Mouse (Mus musculus) lung, postnatal 4 days (tissue): Measurements from ENCODE around the gene Gm10382.
A peak's percentile ranks its signal among the peaks of the same experiment; 100 is the strongest.
"Not testable (repeated sequence)": the region's sequence is repeated elsewhere in the genome, so short reads cannot be mapped to it uniquely, and the experiment has no call there.

Source experiments
- DNase-seq, 2 experiments: peaks; one replicate each; pipeline ENCODE4 v3.0.0; 2021

Gene Gm10382

GRCm38 (mm10) chr5:125370950-125371693 lies 18.0 kb upstream of the Gm10382 start:
- DNase-seq: no peak

DNA sequence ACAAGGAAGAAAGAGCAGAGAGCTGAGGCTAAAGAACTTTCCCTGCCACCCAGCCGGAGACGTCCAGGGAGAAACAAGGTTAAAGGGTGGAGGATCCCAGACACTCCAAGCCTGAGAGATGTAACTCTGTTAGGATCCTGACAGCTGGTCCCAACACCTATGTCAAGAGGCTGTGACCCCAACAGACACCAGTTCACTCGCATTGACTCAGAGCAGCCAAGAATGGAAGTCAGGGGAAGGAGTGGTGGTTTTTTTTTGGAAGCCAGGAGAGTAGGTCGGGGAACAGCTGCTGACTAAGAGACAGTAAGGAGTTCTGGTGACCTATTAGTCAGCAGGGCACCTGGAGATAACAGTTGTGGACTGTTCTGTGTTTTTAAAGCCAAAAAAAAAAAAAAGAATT lies 17.1 kb upstream of the Gm10382 start:
- DNase-seq: no peak

GRCm38 (mm10) chr5:125375871-125376270 lies 13.3 kb upstream of the Gm10382 start:
- DNase-seq: no peak

- DNase-seq: no peak
These were observed 11.9 kb upstream of the Gm10382 start for GRCm38 (mm10) chr5:125377214-125377613.

- no peak for DNase-seq
These were observed 10.2 kb upstream of the Gm10382 start for GRCm38 (mm10) chr5:125378919-125379318.

DNA sequence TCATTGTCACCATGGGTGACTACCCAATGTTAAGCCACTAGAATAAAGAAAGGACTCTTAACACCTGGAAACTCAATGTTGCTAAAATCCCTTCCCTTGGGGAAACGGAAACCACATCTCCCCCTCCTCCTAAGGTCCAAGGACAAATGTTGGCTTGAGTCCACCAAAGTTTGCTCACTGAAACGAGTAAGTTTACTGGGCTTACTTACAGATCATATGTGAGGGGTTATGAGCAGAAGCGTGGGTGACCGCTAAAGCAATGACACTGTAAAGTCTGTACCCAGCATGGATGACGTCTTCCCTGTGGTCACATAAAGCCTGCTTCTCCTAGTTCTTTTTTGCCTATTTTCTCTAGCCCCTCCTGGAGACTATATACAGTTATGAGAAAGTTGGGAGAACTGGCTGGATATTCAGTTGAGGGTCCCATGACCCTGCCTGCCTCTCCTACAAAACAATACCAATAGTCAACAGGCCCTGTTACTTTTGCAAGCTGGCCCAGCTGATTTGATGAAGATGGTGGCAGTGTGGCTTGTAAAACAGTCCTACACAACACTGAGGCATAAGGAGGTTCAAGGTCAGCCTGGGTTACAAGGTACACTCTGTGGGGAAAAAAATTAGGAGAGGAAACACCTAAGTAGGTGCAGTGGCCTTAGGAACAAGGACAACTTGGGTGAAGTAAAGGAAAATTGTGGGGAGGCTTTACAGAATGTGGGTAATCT lies 7.0 kb upstream of the Gm10382 start:
- no peak for DNase-seq

- DNase-seq: peak; percentile 59 to 75
These were observed 6.2 kb upstream of the Gm10382 start for GRCm38 (mm10) chr5:125382673-125383558.

DNA sequence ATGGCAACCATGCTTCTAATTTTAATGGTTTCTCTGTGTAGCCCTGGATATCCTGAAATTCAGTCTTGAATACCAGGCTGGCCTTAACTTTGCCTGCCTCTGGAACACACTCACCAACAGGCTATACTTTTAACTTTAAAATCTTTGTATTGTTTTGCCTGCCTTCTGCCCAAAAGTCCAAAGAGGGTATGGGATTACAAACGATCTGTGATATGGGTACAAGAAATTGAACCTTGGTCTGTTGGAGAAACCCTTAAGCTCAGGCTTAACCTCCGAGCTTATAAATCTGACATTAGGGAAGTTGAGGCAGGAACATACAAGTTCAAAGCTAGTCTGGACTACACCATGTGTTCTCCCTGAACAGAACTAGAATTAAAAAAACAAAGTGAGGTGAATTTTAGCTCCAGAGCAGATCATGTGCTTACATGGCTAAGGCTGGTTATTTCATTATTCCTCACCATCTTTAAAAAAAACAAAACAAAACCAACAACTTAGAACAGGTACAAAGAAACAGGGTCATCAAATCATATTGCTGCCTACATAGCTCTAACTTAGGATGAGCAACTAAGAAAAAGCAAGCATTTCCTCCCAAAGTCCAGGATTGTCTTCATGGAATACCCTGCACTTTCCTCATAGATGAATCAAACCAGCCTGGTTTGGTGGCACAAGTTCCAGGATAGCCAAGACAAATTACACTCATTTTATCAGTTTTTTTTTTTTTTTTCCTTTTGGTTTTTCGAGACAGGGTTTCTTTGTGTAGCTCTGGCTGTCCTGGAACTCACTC lies 5.3 kb upstream of the Gm10382 start:
- DNase-seq: no peak

DNA sequence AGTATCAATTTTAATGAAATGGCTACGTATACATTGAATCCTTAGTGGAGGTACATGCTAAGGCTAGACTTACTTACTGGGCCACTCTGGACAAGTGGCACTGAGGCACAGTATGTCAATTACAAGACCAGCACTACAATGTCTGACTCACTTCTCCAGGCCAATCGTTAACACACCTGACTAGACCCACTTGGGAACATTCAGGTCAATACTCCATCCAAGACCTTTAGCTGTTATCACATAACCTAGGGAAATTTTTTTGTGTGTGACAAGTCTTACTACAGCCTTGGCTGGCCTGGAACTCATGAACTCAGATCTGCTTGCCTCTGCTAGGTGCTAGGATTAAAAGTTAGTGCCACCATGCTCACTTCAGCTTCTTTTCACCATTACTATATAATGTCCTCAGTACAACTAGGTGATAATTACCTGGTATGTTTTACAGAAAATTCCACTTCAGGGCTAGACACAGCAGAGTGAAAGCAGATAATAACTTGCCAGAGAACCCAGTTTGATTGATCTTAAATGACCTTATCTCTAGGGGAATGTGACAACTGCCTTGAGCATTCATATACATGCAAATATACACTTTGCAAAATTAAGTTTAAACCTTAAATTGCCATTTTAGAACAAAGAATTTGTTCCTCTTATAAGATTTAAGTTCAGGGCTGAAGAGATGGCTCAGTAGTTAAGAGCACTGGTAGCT lies 4.5 kb upstream of the Gm10382 start:
- DNase-seq: no peak

GRCm38 (mm10) chr5:125385215-125385940 lies 3.7 kb upstream of the Gm10382 start:
- no peak for DNase-seq

GRCm38 (mm10) chr5:125387295-125387694 lies 1.8 kb upstream of the Gm10382 start:
- not testable (repeated sequence) for DNase-seq

DNA sequence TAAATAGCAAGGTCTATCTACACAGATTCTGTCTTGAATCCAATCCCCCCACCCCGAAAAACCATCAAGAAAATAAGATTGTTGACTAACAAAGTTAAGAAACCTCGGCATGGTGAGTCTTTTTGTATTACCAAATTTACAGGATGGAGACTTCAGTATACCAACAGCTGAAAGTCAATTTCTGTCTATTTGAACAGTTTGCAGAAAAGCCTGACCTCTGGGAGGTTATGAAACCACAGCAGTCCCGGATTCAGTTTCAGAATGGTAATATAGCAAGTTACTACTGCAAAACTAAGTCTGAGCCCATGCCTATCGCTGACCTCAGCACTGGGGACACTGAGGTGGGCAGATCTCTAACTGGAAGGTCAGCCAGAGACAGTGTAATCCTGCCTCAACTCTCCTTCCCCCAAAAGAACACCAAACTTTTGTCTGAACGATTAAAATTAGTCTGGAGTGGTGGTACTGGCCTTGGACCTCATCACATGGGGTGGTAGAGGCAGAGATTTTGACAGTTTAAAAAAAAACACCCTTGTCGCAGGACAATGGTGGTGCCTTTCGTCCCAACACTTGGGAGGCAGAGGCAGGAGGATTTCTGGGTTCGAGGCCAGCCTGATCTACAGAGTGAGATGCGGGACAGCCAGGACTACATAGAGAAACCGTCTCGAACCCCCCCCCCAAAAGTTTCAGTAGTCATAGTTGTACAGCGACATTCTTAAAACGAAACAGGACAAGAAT lies 597 bp upstream of the Gm10382 start:
- DNase-seq: no peak

DNA sequence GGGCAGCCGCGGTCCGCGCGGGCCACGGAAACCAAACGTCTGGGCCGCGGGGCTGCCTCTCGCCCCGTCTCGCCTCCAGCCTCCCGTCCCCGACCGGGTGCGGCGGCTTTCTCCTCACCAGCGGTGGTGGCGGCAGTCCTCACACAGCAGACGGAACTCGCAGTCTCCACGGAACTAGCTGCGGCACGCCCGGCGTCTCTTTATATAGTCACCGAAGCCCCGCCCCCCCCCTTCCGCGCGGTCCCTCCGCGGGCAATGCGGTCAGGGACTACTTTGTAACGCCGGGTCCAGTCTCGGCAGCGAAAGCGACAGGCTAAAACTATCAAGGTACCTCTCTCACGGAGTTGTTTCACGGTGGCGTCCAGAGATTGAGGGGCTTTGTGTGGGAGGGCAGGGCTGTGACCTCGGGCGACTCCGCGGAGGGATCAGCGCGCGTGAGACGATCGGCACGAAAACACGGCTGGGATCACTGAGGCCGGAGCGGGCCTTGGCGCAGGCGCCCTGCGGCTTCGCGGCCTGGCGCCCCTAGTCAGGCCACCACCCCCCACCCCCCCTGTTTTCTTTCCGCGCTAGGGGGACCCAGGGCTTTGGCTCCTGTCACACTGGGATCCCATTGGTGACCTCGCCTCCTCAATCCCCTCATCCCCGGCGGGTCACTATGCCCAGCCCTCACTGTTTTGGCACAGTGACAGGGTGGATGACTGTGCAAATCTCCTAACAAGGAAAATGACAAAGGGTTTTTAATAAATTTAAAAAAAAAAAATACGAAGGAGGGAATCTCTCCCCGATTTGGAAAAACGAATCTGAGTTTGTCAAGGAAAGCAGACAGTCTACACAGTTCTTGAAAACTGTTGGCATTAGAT lies 688 bp downstream of the Gm10382 start, which contains the start of gene Ubc:
Gene Ubc, minus strand, starts transcription at position 624 of the 863 bp plus-strand sequence.
- DNase-seq: peak; percentile 90 to 93

DNA sequence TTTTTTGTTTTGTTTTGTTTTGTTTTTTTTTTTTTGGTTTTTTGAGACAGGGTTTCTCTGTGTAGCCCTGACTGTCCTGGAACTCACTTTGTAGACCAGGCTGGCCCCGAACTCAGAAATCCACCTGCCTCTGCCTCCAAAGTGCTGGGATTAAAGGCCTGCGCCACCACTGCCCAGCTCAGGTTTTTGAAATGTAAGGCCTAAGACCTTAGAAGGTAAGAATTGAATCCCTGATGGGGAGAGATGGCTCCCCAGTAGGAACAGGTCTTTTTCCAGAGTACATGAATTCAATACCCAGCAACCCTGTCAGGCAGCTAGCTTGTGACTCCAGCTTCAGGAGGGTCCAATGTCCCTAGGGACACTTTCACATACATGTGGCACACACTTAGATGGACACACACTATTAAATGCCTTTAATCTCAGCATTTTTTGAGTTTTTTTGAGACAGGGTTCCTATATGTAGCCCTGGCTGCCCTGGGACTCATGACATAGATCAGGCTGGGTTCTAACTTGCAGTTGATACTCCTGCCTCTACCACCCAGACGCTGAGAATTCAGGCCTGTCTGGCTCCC lies 1.9 kb downstream of the Gm10382 start:
- DNase-seq: no peak

DNA sequence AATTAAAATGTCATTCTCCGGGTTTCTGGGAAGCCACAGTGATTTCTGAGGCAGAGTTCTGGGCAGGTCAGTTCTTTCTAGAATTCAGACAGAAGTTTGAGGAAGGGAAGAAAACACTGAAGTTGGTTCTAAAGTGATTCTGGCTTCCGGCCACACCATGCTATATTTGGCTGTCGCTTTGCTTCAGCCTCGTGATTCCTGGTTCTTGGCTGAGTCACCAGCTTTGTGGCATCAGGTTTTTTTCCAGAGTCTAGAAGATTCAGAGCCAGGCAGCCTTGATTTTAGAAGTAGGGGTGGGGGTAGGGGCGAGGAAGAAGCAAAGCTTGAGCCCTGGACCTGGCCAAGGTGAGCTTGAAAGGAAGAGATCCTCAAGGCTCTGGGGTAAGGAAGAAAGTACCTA lies 2.5 kb downstream of the Gm10382 start:
- DNase-seq: peak; percentile 76 to 77

- not testable (repeated sequence) for DNase-seq
These were observed 3.1 kb downstream of the Gm10382 start for GRCm38 (mm10) chr5:125392176-125392575.

- no peak for DNase-seq
These were observed 3.5 kb downstream of the Gm10382 start for GRCm38 (mm10) chr5:125392618-125392976.

GRCm38 (mm10) chr5:125392977-125393621 lies 4.0 kb downstream of the Gm10382 start:
- peak; percentile 98 for DNase-seq
